Mouse (Mus musculus) left cerebral cortex, adult 9 months (tissue): Measurements from ENCODE around the gene Rere.
"Not testable (repeated sequence)": the region's sequence is repeated elsewhere in the genome, so short reads cannot be mapped to it uniquely, and the experiment has no call there.

ENCODE experiments used
- DNase-seq, 2 experiments: peaks; one replicate each; pipeline ENCODE4 v3.0.0; 2022; ENCODE audit warnings: low spot score in 2 of 2

Rere gene

DNA sequence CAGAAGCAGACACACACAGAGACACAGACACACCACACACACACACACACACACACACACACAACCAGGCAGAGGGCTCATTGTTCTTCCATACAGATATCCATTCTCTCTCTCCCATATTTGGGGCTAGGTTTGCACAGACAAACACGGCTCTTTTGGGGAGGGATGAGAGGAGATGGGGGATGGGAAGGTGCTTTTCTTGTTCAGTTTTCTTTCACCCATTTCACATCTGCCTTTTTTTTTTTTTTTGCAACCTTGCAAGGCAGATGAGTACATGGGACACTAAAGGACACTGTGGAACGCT is 1.8 kb downstream of the Rere start:
- peak in 1 of 2 experiments; percentile 31 for DNase-seq

DNA sequence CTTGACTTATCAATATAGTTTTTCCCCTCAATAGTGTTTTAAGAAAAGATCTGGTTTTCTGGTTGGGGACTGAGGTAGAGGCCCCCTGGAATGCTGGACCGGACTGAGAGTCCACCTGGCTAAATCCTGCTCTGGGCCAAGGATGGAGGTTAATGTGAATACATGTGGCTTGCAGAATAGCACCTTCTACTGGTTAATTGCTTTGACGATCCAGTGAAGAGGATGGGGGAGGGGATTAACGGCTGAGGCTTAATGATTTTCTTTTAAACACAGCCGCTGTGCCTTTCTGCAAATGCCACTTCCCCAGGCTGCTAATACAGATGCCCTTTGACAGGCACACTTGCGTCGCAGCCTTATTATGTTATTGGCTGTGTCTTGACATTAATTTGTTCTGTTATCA is 2.5 kb downstream of the Rere start:
- no peak for DNase-seq

DNA sequence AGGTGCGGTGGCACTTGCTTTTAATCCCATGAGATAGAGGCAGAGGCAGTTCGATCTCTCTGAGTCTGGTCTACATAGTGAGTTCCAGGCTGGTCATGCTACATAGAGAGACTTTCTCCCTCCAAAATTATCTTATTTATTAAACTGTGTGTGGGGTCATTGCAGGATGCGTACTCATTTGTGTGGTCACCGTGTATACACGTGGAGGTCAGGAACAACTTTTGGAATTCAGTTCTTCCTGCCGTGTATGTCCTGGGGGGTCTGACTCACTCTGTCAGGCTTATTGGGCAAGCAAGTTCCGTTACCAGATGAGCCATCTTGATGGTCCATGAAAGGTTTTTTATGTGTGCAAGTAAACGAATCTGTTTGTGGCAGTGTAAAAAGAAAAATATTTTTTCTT is 5.5 kb downstream of the Rere start:
- no peak for DNase-seq

DNA sequence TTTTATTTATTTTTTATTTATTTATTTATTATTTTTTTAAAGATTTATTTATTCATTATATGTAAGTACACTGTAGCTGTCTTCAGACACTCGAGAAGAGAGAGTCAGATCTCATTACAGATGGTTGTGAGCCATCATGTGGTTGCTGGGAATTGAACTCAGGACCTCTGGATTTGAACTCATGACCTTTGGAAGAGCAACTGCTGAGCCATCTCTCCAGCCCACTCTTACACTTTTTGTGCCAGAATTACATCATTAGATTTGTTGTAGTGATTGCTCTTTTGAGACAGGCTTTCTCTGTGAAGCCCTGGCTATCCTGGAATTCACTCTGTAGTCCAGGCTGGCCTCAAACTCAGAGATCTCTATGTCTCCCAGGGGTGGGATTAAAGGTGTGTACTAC is 6.0 kb downstream of the Rere start:
- not testable (repeated sequence) for DNase-seq

DNA sequence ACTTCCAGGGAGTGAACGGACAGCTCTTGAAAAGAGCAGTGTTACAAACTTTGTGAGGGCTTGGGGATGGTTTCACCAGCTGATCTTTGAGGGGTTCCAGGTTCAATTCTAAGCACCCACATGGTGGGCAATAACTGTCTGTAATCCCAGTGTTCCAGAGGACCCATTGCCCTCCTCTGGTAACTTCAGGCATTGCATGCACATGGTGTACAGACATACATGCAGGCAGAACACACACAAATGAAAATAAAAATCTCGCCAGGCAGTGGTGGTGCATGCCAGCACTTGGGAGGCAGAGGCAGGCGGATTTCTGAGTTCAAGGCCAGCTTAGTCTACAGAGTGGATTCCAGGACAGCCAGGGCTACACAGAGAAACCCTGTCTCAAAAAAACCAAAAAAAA is 10.5 kb downstream of the Rere start:
- DNase-seq: no peak

DNA sequence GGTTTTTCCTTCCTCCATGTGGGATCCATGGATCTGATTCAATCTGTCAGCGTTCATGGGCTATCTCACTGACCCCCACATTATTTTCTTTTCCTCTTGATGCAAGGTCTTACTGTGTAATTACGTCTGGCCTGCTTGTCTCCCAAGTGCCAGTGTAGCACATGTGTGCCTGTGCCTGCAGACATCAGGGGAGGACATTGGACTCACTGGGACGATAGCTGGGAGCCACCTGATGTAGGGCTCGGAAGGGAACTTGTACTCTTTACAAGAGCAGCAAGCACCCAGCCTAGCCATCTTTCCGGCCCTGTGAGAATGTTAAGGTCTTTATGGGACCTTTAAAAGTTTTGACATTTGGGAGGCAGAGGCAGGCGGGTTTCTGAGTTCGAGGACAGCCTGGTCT is 13.4 kb downstream of the Rere start:
- DNase-seq: no peak

DNA sequence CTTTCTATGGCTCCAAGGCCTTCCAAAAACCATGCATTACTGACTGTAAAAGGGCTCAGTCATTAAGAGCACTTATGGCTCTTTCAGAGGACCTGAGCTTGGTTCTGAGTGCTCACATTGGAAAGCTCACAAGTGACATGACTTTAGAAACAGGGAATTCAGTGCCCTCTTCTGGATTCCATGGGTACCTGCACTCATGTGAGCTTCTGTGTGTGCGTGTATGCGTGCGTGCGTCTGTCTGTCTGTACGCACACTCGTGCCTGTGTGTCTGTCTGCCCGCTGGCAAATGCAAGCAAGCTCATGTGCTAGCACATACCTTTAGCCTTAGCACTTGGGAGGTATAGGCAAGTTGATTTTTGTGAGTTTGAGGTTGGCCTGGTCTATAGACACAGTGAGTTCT is 14.5 kb downstream of the Rere start:
- DNase-seq: no peak

DNA sequence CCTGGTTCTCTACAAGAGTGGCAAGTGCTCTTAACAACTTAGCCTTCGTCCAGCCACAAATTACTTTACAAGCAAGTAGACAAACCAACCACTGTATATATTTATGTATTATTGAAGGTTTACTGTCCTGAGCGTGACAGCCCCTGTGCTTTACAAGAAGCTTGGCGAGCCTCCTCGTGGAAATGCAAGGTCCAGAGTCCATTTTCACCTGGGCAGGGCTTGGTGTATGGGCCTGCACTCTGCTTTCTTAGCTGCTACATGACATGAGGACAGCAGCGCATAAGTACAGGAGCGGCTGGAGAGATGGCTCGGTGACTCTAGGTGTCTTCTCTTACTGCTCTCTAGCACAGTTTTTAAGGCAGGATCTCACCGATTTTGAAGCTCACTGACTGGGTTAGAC is 21.3 kb downstream of the Rere start:
- DNase-seq: no peak

DNA sequence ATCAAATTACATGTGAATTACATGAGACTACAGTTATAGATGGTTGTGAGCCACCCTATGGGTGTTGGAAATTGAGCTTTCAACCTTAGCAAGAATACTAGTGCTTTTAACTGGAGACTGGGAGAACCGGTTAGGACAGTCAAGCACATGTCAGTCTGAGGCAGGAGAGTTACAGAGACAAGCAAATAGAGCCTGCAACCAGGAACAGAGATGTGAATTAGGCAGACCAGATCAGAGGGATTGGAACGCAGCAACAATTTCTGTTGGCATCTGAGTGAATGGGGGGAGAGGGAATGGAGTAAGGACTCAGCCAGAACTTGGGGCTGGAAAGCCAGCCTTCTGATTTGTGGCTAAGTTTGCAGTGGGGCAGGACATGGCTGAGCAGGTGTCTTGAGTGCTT is 25.3 kb downstream of the Rere start:
- DNase-seq: no peak

DNA sequence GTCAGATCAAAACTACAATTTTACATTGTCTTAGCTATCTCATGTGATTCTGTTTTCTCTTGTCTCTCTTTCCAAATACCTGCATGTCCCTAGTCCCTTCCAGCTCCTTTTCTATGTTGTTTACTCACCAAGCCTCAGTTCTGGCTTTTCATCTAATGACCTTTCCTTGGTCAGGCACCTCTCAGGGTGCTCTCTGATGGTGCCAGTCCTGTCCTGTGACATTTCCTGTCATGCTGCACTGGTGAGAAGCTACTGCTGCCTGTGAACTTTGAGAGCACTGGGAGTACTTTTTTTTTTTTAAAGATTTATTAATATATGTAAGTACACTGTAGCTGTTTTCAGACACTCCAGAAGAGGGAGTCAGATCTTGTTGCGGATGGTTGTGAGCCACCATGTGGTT is 25.8 kb downstream of the Rere start:
- no peak for DNase-seq

DNA sequence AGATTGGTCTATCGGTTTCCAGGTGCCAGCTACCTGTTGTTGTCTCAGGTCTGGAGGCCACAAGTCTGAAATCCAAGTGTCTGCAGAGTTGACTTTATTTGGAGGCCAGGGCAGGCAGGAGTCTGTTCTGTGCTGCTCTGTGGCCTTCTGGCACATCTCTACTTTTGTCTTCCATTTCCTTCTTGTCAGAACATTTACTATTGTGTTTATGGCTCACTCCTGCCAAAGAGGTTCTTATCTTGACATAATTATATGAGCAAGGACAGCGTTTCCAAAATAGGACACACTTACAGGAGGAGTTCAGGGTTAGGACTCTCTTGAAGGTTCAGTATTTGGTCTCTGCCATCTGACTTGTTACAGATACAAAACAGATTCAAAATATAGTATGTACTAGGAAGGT is 30.0 kb downstream of the Rere start:
- no peak for DNase-seq

DNA sequence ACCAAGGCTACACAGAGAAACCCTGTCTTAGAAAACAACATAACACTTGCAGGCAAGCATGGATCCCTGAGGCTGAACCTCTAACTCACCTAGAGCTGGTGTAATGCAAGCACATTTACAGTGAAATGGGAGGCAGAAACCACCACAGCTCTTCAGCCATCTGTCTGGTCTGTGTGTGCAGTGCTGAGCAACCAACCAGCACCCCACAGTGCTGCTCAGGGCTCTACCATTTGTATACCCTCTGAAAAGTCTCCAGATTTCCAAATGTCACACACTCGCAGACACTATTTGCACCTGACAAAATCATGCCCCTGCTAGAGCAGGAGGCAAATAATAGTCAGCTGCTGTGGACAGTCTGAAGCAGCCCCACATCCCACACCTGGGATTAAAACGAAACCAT is 31.2 kb downstream of the Rere start:
- no peak for DNase-seq

DNA sequence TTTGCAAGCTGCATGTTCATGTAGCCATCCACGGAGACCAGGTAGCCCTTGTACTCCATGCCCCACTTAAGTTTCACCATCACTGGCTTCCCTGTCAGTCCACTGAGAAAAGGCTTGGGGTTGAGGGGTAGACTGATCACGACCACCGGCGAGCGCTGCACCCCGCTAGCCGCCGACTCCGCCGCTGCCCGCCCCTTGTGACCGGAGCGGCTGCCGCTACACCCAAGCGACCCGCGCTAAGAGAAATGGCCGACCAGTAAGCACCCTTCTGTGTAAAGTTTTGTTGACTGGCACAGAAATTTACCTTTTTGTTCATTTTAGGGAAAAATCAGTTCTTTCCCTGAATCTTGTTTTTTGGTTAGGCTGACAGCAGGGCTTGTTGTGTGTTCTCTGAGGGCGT is 33.9 kb downstream of the Rere start:
- no peak for DNase-seq

DNA sequence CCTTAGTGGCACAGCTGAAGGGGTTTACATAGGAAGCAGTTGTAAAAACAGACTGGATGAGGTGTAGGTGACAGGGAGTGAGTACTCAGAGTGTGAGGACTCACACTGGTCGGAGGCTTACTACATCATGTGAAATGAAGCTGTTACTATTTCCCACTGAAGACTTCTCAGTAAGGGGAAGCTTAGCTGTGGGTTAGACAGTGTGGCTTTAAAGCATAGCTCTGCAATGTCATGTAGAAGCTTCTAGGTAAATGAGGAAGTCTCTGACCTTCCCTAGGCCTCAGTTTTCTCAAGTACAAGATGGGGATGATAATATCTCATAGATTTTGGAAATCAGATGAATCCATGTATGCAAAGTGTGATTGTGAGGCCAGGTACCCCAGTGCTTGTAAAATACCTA is 35.1 kb downstream of the Rere start:
- no peak for DNase-seq

DNA sequence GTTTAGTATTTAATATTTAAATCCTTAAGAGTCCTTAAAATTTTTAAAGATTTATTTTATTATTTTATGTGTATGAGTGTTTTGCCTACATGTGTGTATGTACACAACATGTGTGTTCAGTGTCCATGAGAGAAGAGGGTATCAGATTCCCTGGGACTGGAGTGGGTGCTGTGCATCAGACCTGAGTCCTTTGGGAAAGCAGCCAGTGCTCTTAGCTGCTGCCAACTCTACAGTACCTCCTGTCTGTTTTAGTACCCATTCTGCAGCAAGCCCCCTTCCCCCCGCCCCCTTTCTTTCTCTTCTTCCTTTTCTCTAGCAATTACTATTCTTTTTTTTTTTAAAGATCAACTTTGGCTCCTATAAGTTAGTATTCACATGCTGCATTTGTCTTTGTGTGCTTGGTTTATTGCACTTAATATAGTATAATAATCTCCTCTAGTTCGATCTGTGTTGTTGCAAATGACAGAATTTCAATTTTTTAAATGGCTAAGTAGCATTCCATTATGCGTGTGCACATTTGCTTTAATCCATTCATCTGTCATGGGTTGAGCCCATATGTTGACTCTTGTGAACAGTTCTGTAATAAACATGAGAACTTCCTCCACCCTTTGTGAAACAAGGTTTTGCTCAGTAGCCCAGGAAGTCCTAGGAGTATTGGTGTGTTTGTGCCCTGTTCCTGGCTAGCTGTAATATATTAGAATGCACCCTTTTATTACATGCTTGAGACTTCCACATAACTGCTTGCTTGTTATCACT is 43.8 kb downstream of the Rere start:
- no peak for DNase-seq

DNA sequence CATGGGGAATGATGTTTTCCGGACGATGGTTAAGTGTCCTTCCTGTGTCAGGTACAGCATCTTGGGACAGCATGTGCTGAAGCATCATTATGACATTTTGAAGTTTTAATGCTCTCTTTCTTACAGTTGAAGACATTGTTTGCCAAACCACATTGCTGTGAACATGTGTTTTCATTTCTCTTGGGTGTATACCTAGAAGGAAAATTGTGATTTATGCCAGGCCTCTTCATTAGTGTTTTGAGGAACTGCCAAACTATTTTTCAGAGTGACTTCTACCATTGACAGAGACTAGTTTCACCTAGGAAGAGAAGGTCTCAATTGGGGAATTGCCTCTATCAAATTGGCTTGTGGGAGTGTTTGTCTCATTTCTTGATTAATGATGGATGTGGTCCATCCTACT is 44.6 kb downstream of the Rere start:
- no peak for DNase-seq

DNA sequence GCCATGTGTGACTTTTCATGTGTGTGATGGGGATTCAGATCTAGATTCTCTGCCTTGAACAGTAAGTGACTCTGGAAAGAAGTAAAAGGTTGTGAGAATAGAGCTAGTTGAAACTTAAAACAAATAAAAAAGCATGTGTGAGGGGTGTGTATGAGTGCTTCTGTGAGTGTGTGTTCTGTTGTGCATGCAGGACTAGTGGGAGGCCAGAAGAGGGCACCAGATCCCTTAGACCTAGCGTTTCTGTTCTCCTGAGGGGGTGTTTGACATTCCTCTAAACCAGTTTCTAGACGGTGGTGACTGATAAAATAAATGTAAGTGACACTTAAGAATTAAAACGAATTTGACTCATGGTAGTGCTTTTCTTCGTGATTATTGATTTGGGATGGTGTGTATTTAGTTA is 46.0 kb downstream of the Rere start:
- no peak for DNase-seq

DNA sequence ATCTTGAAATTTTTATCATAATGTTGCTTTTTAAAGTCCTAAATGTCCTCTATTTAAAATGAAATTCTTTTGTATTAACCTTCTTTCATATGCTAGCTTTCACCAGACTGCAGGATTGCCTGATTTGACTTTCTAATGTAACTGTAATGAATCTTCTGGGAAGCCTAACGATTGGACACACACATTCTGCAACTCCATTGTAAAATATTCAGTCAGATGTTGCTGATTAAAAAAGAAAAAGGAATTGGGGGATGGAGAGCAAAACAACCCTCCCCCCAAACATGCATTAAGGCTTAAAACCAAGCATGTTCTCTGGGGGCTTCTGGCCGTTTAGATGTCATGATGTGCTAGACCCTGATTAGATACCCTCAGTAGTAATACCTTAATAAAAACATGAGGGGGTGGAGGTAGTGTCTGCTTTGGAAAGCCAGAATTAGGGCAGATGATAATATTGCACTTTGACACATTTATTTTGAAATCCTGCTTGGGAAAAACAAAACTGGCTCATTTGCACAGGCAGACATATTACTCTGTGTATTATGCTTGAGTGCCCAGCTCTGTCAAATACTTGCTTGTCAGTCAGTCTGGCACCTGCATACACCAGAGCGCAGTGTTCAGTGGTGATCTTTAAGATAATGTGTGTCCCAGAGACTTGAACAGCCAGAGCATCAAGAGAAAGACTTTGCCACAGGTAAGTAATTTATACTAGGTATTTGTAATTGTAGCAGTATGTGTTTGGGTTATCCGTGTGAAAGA is 52.7 kb downstream of the Rere start:
- no peak for DNase-seq

DNA sequence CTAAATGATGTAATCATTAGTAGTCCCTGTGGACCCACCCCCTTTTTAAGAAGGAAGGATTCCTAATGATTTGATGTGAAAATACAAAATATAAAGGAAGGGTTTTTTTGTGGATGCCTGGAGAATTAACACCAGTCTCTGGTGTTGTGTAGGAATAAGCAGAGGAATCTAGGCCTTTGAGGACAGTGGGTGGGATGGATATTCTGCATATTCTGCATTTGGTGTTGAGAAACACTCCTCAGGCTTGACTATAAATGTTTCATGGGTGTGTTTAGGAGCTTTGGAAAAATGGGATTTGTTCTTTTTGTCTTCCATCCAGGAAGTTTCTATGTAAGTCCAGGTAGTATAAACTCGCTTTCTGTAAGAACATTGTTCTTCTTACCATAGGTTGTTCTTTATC is 55.8 kb downstream of the Rere start:
- no peak for DNase-seq

DNA sequence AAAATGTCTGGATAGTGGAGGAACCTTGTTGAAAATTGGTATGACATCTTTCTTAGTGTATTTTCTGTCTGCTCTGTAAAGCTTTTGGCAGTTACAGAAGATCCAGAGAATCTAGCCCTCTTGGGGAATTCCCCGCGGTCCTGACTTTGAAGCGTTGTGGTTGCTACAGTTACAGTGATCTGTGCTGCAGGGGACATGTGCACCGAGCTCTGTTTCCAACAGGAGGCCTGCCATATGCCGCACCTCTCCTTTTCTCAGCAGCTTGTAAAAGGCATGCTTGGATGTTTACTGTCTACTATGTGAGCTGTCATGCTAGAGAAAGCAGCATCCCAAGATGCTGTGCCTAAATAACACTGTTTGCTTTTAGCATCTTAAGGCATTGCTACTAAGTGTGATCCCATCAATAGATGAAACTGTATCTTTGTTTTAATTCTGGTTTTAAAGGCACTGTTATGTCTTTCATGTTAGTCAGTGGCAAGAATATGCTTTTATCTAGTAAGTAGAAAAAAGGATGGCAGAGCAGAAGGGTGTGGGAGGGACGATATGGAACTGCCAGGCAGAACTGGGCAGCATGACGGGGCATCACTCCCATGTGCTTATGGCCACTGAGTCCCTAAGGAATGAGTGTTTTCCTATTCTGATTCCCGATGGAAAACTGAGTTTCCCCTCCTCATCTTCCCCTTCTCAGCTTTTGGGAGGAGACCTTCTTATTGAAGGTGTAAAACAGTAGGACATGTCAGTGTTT is 57.6 kb downstream of the Rere start:
- peak; percentile 31 to 62 for DNase-seq

DNA sequence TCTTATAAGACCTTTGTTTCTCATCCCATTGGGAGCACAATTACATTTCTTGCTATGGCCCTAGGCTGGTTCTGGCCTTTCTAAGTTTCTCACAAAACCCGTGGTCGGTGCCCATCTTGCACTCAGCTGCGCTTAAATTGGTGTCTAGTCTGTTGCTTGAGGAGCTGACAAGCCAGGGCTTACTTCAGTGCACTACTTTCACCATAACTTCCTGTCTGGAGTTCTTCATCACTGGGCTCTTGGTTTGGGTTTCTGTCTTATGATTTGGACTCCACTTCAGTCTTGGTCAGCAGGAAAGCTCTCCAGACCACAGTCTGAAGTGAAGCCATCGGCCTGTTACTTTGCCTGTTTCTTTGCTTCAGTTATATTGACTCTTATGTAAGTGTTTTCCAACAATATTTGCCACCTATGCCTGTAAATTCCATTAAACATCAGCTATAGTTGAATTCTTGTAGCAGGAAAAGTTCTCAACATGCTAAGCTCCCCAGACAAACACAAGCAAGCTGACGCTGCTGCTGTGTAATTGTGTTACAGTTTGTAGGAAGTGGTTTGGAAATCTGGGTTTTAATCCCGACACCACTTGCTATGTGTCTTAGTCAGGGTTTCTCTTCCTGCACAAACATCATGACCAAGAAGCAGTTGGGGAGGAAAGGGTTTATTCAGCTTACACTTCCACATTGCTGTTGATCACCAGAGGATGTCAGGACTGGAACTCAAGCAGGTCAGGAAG is 59.5 kb downstream of the Rere start:
- DNase-seq: no peak

DNA sequence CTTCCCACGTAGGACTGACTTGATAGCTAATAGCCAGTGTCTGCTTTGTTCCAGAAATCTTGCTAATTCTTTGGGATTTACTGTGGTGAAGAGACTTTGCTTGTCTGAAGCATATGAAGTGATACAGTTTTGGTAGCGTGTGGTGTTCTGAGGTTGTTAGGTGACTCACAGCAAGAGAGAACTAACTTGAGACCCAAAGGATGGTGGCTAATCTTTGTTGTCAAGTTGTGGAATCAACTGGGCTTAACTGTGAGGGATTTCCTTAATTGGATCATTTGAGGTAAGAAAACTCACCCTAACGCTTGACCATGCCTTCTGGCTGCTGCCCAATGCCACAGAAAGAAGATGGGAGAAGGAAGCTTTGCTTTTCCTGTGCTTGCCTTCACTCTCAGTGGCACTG is 63.1 kb downstream of the Rere start:
- DNase-seq: no peak
